Mouse (Mus musculus): ENCODE measurements at regions not wholly inside any gene's neighbourhood (a gene's known extent, or its start where the extent isn't known, plus 50 kb on each side); places are given as distances from the start of the nearest gene placed in this dataset.

GRCm38 (mm10) chr11:56442381-56442780, 401.6 kb upstream of the Nmur2 start:
- no peak for TF ChIP-seq POLR2A (IDR thresholded peaks at IDR 0.05; ENCODE audit: insufficient read depth, low read depth, low read length)
- no peak for TF ChIP-seq CTCF (IDR thresholded peaks at IDR 0.05; ENCODE audit: insufficient read depth, low read depth, low read length)
- no peaks in the 10 kb centered on the region for H3K4me1 ChIP-seq (ENCODE audit: control insufficient read depth, insufficient read depth, low read length)
- H3K27ac ChIP-seq (ENCODE audit: insufficient read depth, low read depth, low read length): no peak overlapping the region
- no peak overlapping the region for H3K4me3 ChIP-seq (ENCODE audit: insufficient read depth, low read depth, low read length)
- WGBS: 63% methylated on average over 3 of the region's 3 CpGs

- TF ChIP-seq CTCF (IDR thresholded peaks at IDR 0.05; ENCODE audit: insufficient read depth, low read depth, low read length) (no peak), POLR2A (IDR thresholded peaks at IDR 0.05; ENCODE audit: insufficient read depth, low read depth, low read length) (no peak)
- Histone ChIP-seq H3K4me3 (ENCODE audit: insufficient read depth, low read depth, low read length) (no peak overlapping the region), H3K27ac (ENCODE audit: insufficient read depth, low read depth, low read length) (no peak overlapping the region), H3K4me1 (ENCODE audit: control insufficient read depth, insufficient read depth, low read length) (no peaks in the 10 kb centered on the region)
- WGBS: 60% methylated on average over 2 of the region's 2 CpGs
These were observed 400.3 kb upstream of the Nmur2 start for GRCm38 (mm10) chr11:56441071-56441470.

GRCm38 (mm10) chr11:56431089-56431488, 390.3 kb upstream of the Nmur2 start:
- Histone ChIP-seq H3K4me1 (ENCODE audit: control insufficient read depth, insufficient read depth, low read length) (no peaks in the 10 kb centered on the region), H3K27ac (ENCODE audit: insufficient read depth, low read depth, low read length) (no peak overlapping the region), H3K4me3 (ENCODE audit: insufficient read depth, low read depth, low read length) (no peak overlapping the region)
- TF ChIP-seq CTCF (IDR thresholded peaks at IDR 0.05; ENCODE audit: insufficient read depth, low read depth, low read length): no peak
- no peak for TF ChIP-seq POLR2A (IDR thresholded peaks at IDR 0.05; ENCODE audit: insufficient read depth, low read depth, low read length)
- 71% methylated on average over 3 of the region's 3 CpGs for WGBS

- WGBS: 73% methylated on average over 1 of the region's 1 CpGs
- no peaks in the 10 kb centered on the region for H3K4me1 ChIP-seq (ENCODE audit: control insufficient read depth, insufficient read depth, low read length)
- no peak overlapping the region for H3K27ac ChIP-seq (ENCODE audit: insufficient read depth, low read depth, low read length)
- TF ChIP-seq CTCF (IDR thresholded peaks at IDR 0.05; ENCODE audit: insufficient read depth, low read depth, low read length): no peak
- TF ChIP-seq POLR2A (IDR thresholded peaks at IDR 0.05; ENCODE audit: insufficient read depth, low read depth, low read length): no peak
- H3K4me3 ChIP-seq (ENCODE audit: insufficient read depth, low read depth, low read length): no peak overlapping the region
These were observed 344.0 kb upstream of the Nmur2 start for GRCm38 (mm10) chr11:56384761-56385160.

GRCm38 (mm10) chr11:56377535-56377934, 336.7 kb upstream of the Nmur2 start:
- H3K27ac ChIP-seq (ENCODE audit: insufficient read depth, low read depth, low read length): no peak overlapping the region
- no peak for TF ChIP-seq CTCF (IDR thresholded peaks at IDR 0.05; ENCODE audit: insufficient read depth, low read depth, low read length)
- no peak for TF ChIP-seq POLR2A (IDR thresholded peaks at IDR 0.05; ENCODE audit: insufficient read depth, low read depth, low read length)
- H3K4me3 ChIP-seq (ENCODE audit: insufficient read depth, low read depth, low read length): no peak overlapping the region
- 71% methylated on average over 5 of the region's 5 CpGs for WGBS
- H3K4me1 ChIP-seq (ENCODE audit: control insufficient read depth, insufficient read depth, low read length): no peaks in the 10 kb centered on the region

GRCm38 (mm10) chr11:56374329-56374728, 333.5 kb upstream of the Nmur2 start:
- Histone ChIP-seq H3K27ac (ENCODE audit: insufficient read depth, low read depth, low read length) (no peak overlapping the region), H3K4me1 (ENCODE audit: control insufficient read depth, insufficient read depth, low read length) (no peaks in the 10 kb centered on the region), H3K4me3 (ENCODE audit: insufficient read depth, low read depth, low read length) (no peak overlapping the region)
- 27% methylated on average over 6 of the region's 6 CpGs for WGBS
- no peak for TF ChIP-seq CTCF (IDR thresholded peaks at IDR 0.05; ENCODE audit: insufficient read depth, low read depth, low read length)
- TF ChIP-seq POLR2A (IDR thresholded peaks at IDR 0.05; ENCODE audit: insufficient read depth, low read depth, low read length): no peak

- WGBS: 81% methylated on average over 4 of the region's 4 CpGs
- TF ChIP-seq CTCF (IDR thresholded peaks at IDR 0.05; ENCODE audit: insufficient read depth, low read depth, low read length): no peak
- TF ChIP-seq POLR2A (IDR thresholded peaks at IDR 0.05; ENCODE audit: insufficient read depth, low read depth, low read length): no peak
- Histone ChIP-seq H3K4me1 (ENCODE audit: control insufficient read depth, insufficient read depth, low read length) (no peaks in the 10 kb centered on the region), H3K27ac (ENCODE audit: insufficient read depth, low read depth, low read length) (no peak overlapping the region), H3K4me3 (ENCODE audit: insufficient read depth, low read depth, low read length) (no peak overlapping the region)
These were observed 332.8 kb upstream of the Nmur2 start for GRCm38 (mm10) chr11:56373624-56374023.

GRCm38 (mm10) chr11:56357690-56358089, 316.9 kb upstream of the Nmur2 start:
- Histone ChIP-seq H3K27ac (ENCODE audit: insufficient read depth, low read depth, low read length) (no peak overlapping the region), H3K4me3 (ENCODE audit: insufficient read depth, low read depth, low read length) (no peak overlapping the region), H3K4me1 (ENCODE audit: control insufficient read depth, insufficient read depth, low read length) (no peaks in the 10 kb centered on the region)
- WGBS: 80% methylated on average over 2 of the region's 2 CpGs
- TF ChIP-seq POLR2A (IDR thresholded peaks at IDR 0.05; ENCODE audit: insufficient read depth, low read depth, low read length) (no peak), CTCF (IDR thresholded peaks at IDR 0.05; ENCODE audit: insufficient read depth, low read depth, low read length) (no peak)

GRCm38 (mm10) chr11:56351798-56352366, 311.1 kb upstream of the Nmur2 start:
- WGBS: 59% methylated on average over 7 of the region's 7 CpGs
- Histone ChIP-seq H3K4me1 (ENCODE audit: control insufficient read depth, insufficient read depth, low read length) (no peaks in the 10 kb centered on the region), H3K27ac (ENCODE audit: insufficient read depth, low read depth, low read length) (no peak overlapping the region), H3K4me3 (ENCODE audit: insufficient read depth, low read depth, low read length) (no peak overlapping the region)
- TF ChIP-seq POLR2A (IDR thresholded peaks at IDR 0.05; ENCODE audit: insufficient read depth, low read depth, low read length) (no peak), CTCF (IDR thresholded peaks at IDR 0.05; ENCODE audit: insufficient read depth, low read depth, low read length) (no peak)

GRCm38 (mm10) chr11:56351231-56351630, 310.4 kb upstream of the Nmur2 start:
- no peak overlapping the region for H3K27ac ChIP-seq (ENCODE audit: insufficient read depth, low read depth, low read length)
- no peak for TF ChIP-seq POLR2A (IDR thresholded peaks at IDR 0.05; ENCODE audit: insufficient read depth, low read depth, low read length)
- no peak for TF ChIP-seq CTCF (IDR thresholded peaks at IDR 0.05; ENCODE audit: insufficient read depth, low read depth, low read length)
- 90% methylated on average over 1 of the region's 1 CpGs for WGBS
- H3K4me3 ChIP-seq (ENCODE audit: insufficient read depth, low read depth, low read length): no peak overlapping the region
- no peaks in the 10 kb centered on the region for H3K4me1 ChIP-seq (ENCODE audit: control insufficient read depth, insufficient read depth, low read length)

Measured in olfactory bulb, adult 2 months (tissue).